Mouse (Mus musculus) gonadal fat pad, adult 2 months (tissue): ENCODE results near the gene Shld1. TPM values are rescaled to one million over a fixed set of nuclear protein-coding genes. Genes with fewer than 3 reads are reported as not detected.

Source experiments
- DNase-seq: peaks from one replicate; pipeline ENCODE4 v3.0.0-alpha.2; 2012; ENCODE audit warnings: low read depth
- polyA plus RNA-seq: library from polyadenylated mRNA; depleted of rRNA; stranded (reverse); fragments of >200 nt; gene quantifications from 2 replicates; pipeline ENCODE4 v1.2.3, GENCODE M21; 2012; rRNA removed

The Shld1 gene
- polyA plus RNA-seq, 1 experiment = 13.7 TPM

GRCm38 (mm10) chr2:132794204-132794586, 107.5 kb downstream of the Shld1 start:
- DNase-seq = no peak

Other genes with a start within 250 kb of the Shld1 start
- gene Gpcpd1, start 99.2 kb upstream of the Shld1 start, polyA plus RNA-seq = 6.9 and 9.4 TPM in 2 replicates
- 0.05 TPM in 1 of 2 replicates, not detected in the other for gene Chgb, start 94.3 kb downstream of the Shld1 start, polyA plus RNA-seq
- 5.6 and 6.7 TPM in 2 replicates for gene Trmt6, start 129.1 kb downstream of the Shld1 start, polyA plus RNA-seq
- 1.7 and 2.3 TPM in 2 replicates for gene Mcm8, start 129.2 kb downstream of the Shld1 start, polyA plus RNA-seq
- 25.3 and 37.3 TPM in 2 replicates for gene Crls1, start 159.7 kb downstream of the Shld1 start, polyA plus RNA-seq
- gene Lrrn4, start 194.0 kb downstream of the Shld1 start, polyA plus RNA-seq = 13.3 and 14.0 TPM in 2 replicates